Mouse (Mus musculus): Measurements from ENCODE around the gene Carns1. TPM values are rescaled to one million over a fixed set of nuclear protein-coding genes. Genes with fewer than 3 reads are reported as not detected.

Gene Carns1
- polyA plus RNA-seq, 1 experiment: not detected

DNA sequence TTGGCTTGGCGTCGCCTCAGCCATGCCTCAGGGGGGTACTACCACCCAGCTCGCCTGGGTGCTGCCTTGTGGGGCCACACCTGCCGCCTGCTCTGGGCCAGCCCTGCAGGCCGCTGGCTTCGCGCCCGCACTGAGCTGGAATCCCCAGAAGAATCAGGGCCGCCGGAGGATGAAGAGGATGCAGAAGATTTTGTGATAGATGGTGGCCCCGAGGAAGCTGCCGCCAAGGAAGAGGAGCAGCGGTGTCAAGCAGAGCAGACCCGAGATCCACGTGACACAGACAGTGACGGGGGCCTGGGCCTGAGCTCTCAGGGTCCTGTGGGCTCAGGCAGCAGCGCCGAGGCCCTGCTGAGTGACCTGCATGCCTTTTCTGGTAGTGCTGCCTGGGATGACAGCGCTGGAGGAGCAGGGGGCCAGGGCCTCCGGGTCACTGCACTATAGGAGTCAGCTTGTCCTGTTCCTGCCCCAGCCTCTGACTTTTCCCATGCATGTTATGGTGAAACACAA lies 19.2 kb downstream of the Carns1 start:
- H3K4me1 ChIP-seq (ENCODE audit: control insufficient read depth, insufficient read depth, low read length): 0 out of 2 replicates have a peak, but pooled peaks cover 2% of the 10 kb centered on the region
- no peak overlapping the region for H3K27ac ChIP-seq (ENCODE audit: insufficient read depth, low read depth, low read length)
- TF ChIP-seq POLR2A (IDR thresholded peaks at IDR 0.05; ENCODE audit: insufficient read depth, low read depth, low read length): no peak
- TF ChIP-seq CTCF (IDR thresholded peaks at IDR 0.05; ENCODE audit: insufficient read depth, low read depth, low read length): no peak
- 66% methylated on average over 20 of the region's 20 CpGs for WGBS
- no peak overlapping the region for H3K4me3 ChIP-seq (ENCODE audit: insufficient read depth, low read depth, low read length)

- WGBS: 64% methylated on average over 6 of the region's 6 CpGs
- H3K4me1 ChIP-seq (ENCODE audit: control insufficient read depth, insufficient read depth, low read length): peaks cover 8% of the 10 kb centered on the region; the same call in 1 of the 2 replicates
- TF ChIP-seq CTCF (IDR thresholded peaks at IDR 0.05; ENCODE audit: insufficient read depth, low read depth, low read length) (no peak), POLR2A (IDR thresholded peaks at IDR 0.05; ENCODE audit: insufficient read depth, low read depth, low read length) (no peak)
- H3K27ac ChIP-seq (ENCODE audit: insufficient read depth, low read depth, low read length): no peak overlapping the region
- no peak overlapping the region for H3K4me3 ChIP-seq (ENCODE audit: insufficient read depth, low read depth, low read length)
These were observed 19.8 kb downstream of the Carns1 start for GRCm38 (mm10) chr19:4155223-4156072.

- Histone ChIP-seq H3K4me3 (ENCODE audit: insufficient read depth, low read depth, low read length) (no peak overlapping the region), H3K27ac (ENCODE audit: insufficient read depth, low read depth, low read length) (no peak overlapping the region), H3K4me1 (ENCODE audit: control insufficient read depth, insufficient read depth, low read length) (peaks cover 16% of the 10 kb centered on the region)
- WGBS: 72% methylated on average over 13 of the region's 13 CpGs
- TF ChIP-seq POLR2A (IDR thresholded peaks at IDR 0.05; ENCODE audit: insufficient read depth, low read depth, low read length) (no peak), CTCF (IDR thresholded peaks at IDR 0.05; ENCODE audit: insufficient read depth, low read depth, low read length) (no peak)
These were observed 20.6 kb downstream of the Carns1 start for GRCm38 (mm10) chr19:4154437-4155222.

DNA sequence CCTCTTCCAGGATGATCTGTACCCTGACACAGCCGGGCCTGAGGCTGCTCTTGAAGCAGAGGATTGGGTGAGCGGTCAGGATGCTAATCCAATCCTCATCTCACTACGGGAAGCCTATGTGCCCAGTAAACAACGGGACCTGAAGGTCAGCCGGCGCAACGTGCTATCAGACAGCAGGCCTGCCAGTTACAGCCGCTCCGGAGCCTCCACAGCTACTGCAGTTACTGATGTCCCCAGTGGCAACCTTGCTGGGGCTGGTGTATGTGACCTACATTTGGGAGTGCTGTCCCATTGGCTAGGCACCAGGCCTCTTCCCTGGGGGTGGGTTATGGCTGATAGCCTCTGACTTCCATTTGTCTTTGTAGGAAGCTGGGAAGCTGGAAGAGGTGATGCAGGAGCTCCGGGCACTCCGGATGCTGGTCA lies 22.0 kb downstream of the Carns1 start, which contains the start of gene Ptprcap:
Ptprcap (plus strand) TSS at position 373 of the 423 bp plus-strand sequence.
- Histone ChIP-seq H3K4me3 (ENCODE audit: insufficient read depth, low read depth, low read length) (no peak within 1 kb of the TSS), H3K27ac (ENCODE audit: insufficient read depth, low read depth, low read length) (no peak within 1 kb of the TSS; the same call in 1 of the 2 replicates), H3K4me1 (ENCODE audit: control insufficient read depth, insufficient read depth, low read length) (peaks cover 24% of the 10 kb centered on the region)
- WGBS: 73% methylated on average over 11 of the region's 11 CpGs
- no peak for TF ChIP-seq CTCF (IDR thresholded peaks at IDR 0.05; ENCODE audit: insufficient read depth, low read depth, low read length)
- no peak for TF ChIP-seq POLR2A (IDR thresholded peaks at IDR 0.05; ENCODE audit: insufficient read depth, low read depth, low read length)

- H3K27ac ChIP-seq (ENCODE audit: insufficient read depth, low read depth, low read length): no peak overlapping the region
These were observed 22.6 kb downstream of the Carns1 start for GRCm38 (mm10) chr19:4152445-4153231.

GRCm38 (mm10) chr19:4151898-4152297 lies 23.4 kb downstream of the Carns1 start:
- H3K27ac ChIP-seq (ENCODE audit: insufficient read depth, low read depth, low read length): no peak overlapping the region; the same call in 1 of the 2 replicates
- 91% methylated on average over 5 of the region's 5 CpGs for WGBS
- TF ChIP-seq CTCF (IDR thresholded peaks at IDR 0.05; ENCODE audit: insufficient read depth, low read depth, low read length) (no peak), POLR2A (IDR thresholded peaks at IDR 0.05; ENCODE audit: insufficient read depth, low read depth, low read length) (no peak)
- no peak overlapping the region for H3K4me3 ChIP-seq (ENCODE audit: insufficient read depth, low read depth, low read length)
- H3K4me1 ChIP-seq (ENCODE audit: control insufficient read depth, insufficient read depth, low read length): peaks cover 28% of the 10 kb centered on the region

More at GRCm38 (mm10) chr19:4152445-4153231, 22.6 kb downstream of the Carns1 start:
- TF ChIP-seq CTCF (IDR thresholded peaks at IDR 0.05; ENCODE audit: insufficient read depth, low read depth, low read length): no peak; the same call in 1 of the 2 replicates
- TF ChIP-seq POLR2A (IDR thresholded peaks at IDR 0.05; ENCODE audit: insufficient read depth, low read depth, low read length): no peak
- Histone ChIP-seq H3K4me1 (ENCODE audit: control insufficient read depth, insufficient read depth, low read length) (peaks cover 25% of the 10 kb centered on the region), H3K4me3 (ENCODE audit: insufficient read depth, low read depth, low read length) (no peak overlapping the region)
- WGBS: 84% methylated on average over 8 of the region's 8 CpGs

DNA sequence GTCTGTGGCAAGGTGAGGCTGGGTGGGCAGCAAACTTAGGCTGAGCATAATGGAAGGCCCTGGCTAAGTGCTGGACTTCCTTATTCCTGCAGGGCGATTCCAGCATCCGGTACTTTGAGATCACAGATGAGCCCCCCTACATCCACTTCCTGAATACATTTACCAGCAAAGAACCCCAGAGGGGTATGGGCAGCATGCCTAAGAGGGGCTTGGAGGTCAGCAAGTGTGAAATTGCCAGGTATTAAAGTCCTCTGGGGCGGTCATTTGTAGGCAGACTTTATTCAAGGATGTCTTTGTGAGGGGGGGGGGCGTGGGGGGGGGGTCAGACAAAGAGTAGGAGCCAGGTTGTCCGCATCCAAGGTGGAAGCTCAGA lies 23.8 kb downstream of the Carns1 start:
- TF ChIP-seq POLR2A (IDR thresholded peaks at IDR 0.05; ENCODE audit: insufficient read depth, low read depth, low read length) (no peak), CTCF (IDR thresholded peaks at IDR 0.05; ENCODE audit: insufficient read depth, low read depth, low read length) (no peak)
- H3K4me3 ChIP-seq (ENCODE audit: insufficient read depth, low read depth, low read length): no peak overlapping the region
- H3K4me1 ChIP-seq (ENCODE audit: control insufficient read depth, insufficient read depth, low read length): peaks cover 32% of the 10 kb centered on the region
- H3K27ac ChIP-seq (ENCODE audit: insufficient read depth, low read depth, low read length): no peak overlapping the region; the same call in 1 of the 2 replicates
- 70% methylated on average over 5 of the region's 5 CpGs for WGBS
